10 mouse cellular contexts compared by ENCODE assay signal in the genomic region with DNA sequence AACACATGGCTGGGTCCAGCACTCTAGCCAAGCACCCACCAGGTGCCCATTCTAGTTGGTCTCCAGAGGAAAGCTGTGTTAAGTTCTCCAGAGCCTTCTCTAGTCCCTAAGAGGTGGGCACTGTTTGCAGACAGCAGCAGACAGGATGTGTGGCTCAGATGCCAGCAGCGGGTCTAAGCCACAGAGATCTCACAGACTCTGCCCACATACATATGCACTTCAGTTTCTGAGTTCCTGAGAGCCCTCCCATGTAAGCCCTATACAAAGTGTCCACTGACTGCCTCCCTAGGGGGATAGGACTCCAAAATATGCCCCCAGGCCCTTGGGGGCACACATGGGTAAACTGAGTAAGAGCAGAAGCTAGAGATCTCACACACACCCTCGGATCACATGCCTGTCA. TPM values are rescaled to one million over a fixed set of nuclear protein-coding genes. Genes with fewer than 3 reads are reported as not detected.
A peak's percentile ranks its signal among the peaks of the same experiment; 100 is the strongest.
DNase-seq lines count a peak whose midpoint lies in the region; ATAC-seq lines count a peak whose summit lies in the region.
"Had no signal": no experiment of that assay in that cellular context is flagged by ENCODE, and none has a peak within 500 bp of the region (broad histone marks: within the 10 kb centered on the region; RNA-seq: fewer than 3 reads in every experiment).

No protein-coding gene starts in this region.

- H3K4me3 ChIP-seq in heart, embryonic 13.5 days, result no peak overlapping the region
- no peak overlapping the region for H3K4me3 ChIP-seq in embryonic facial prominence, embryonic 15.5 days (replicated peaks)
- H3K4me3 ChIP-seq in midbrain, embryonic 16.5 days (ENCODE audit: low read depth, low read length), result no peak overlapping the region
- H3K4me3 ChIP-seq: neural tube, embryonic 12.5 days had no signal

- intact Hi-C loops in heart, postnatal 36 days (cut with DNase I), result no loop called here

- peak overlapping the region; percentile 32; the same call in 1 of the 2 replicates for H3K27ac ChIP-seq in heart, embryonic 13.5 days (replicated peaks)
- H3K27ac ChIP-seq in embryonic facial prominence, embryonic 15.5 days (replicated peaks), result peak overlapping the region; percentile 53; the same call in 1 of the 2 replicates
- H3K27ac ChIP-seq in midbrain, embryonic 16.5 days (ENCODE audit: low read length), result no peak overlapping the region
- H3K27ac ChIP-seq: neural tube, embryonic 12.5 days had no signal

- DNase-seq in heart, postnatal 36 days, result no peak
- peak; percentile 71 for DNase-seq in CD4-positive, CD25-positive, alpha-beta regulatory T cell, adult 2 months (ENCODE audit: low read depth, low spot score)
- DNase-seq in cerebellum, adult 11 months, result no peak
- DNase-seq in urinary bladder, adult 18-20 months (ENCODE audit: low spot score in 2 of 2), result no peak

- ATAC-seq in heart, embryonic 13.5 days (ENCODE audit: extremely low read depth, insufficient number of reproducible peaks, low FRiP score, low TSS enrichment), result no peak
- no peak for ATAC-seq in embryonic facial prominence, embryonic 15.5 days (ENCODE audit: insufficient number of reproducible peaks, low FRiP score, low TSS enrichment, low read depth)
- peak; percentile 53 for ATAC-seq in megakaryocyte progenitor cell, adult 5-6 weeks (replicated peaks; ENCODE audit: poor library complexity)
- no peak for ATAC-seq in midbrain, embryonic 16.5 days

- H3K9ac ChIP-seq in heart, embryonic 13.5 days, result peak overlapping the region; percentile 54; the same call in 1 of the 2 replicates
- no peak overlapping the region for H3K9ac ChIP-seq in embryonic facial prominence, embryonic 15.5 days
- H3K9ac ChIP-seq in midbrain, embryonic 16.5 days (ENCODE audit: low read depth, low read length), result no peak overlapping the region
- H3K9ac ChIP-seq: neural tube, embryonic 12.5 days had no signal

- H3K27me3 ChIP-seq in heart, embryonic 13.5 days (replicated peaks), result no peaks in the 10 kb centered on the region
- no peaks in the 10 kb centered on the region for H3K27me3 ChIP-seq in embryonic facial prominence, embryonic 15.5 days
- no peaks in the 10 kb centered on the region for H3K27me3 ChIP-seq in midbrain, embryonic 16.5 days (ENCODE audit: control insufficient read depth, insufficient read depth, low read depth, low read length)
- H3K27me3 ChIP-seq: neural tube, embryonic 12.5 days had no signal

- 81% methylated on average over 2 of the region's 2 CpGs for WGBS in heart, embryonic 13.5 days
- WGBS in embryonic facial prominence, embryonic 15.5 days, result 80% methylated on average over 2 of the region's 2 CpGs
- WGBS in midbrain, embryonic 16.5 days, result 84% methylated on average over 2 of the region's 2 CpGs

- peaks cover 37% of the 10 kb centered on the region for H3K36me3 ChIP-seq in heart, embryonic 13.5 days
- H3K36me3 ChIP-seq in embryonic facial prominence, embryonic 15.5 days, result peaks cover 41% of the 10 kb centered on the region
- no peaks in the 10 kb centered on the region; the same call in 1 of the 2 replicates for H3K36me3 ChIP-seq in midbrain, embryonic 16.5 days (ENCODE audit: control insufficient read depth, insufficient read depth, low read length)

- H3K4me1 ChIP-seq in heart, embryonic 13.5 days, result peaks cover 71% of the 10 kb centered on the region
- peaks cover 65% of the 10 kb centered on the region for H3K4me1 ChIP-seq in embryonic facial prominence, embryonic 15.5 days
- H3K4me1 ChIP-seq in midbrain, embryonic 16.5 days (ENCODE audit: control insufficient read depth, insufficient read depth, low read length), result peaks cover 47% of the 10 kb centered on the region

- H3K9me3 ChIP-seq in heart, embryonic 13.5 days, result no peaks in the 10 kb centered on the region
- H3K9me3 ChIP-seq in embryonic facial prominence, embryonic 15.5 days (replicated peaks), result no peaks in the 10 kb centered on the region
- H3K9me3 ChIP-seq in midbrain, embryonic 16.5 days (replicated peaks; ENCODE audit: control insufficient read depth, low read length, poor library complexity, severe bottlenecking), result no peaks in the 10 kb centered on the region
- H3K9me3 ChIP-seq: G1E; neural tube, embryonic 12.5 days had no signal

- no peak overlapping the region; the same call in 1 of the 2 replicates for H3K4me2 ChIP-seq in heart, embryonic 13.5 days
- no peak overlapping the region for H3K4me2 ChIP-seq in embryonic facial prominence, embryonic 15.5 days (replicated peaks)
- no peak overlapping the region for H3K4me2 ChIP-seq in midbrain, embryonic 16.5 days (ENCODE audit: low read length)
- H3K4me2 ChIP-seq: neural tube, embryonic 12.5 days had no signal

RNA-seq across cellular contexts. Expression of a gene that starts 23.3 kb away (rescaled TPM):
- 15.9 and 18.6 TPM in 2 replicates for polyA plus RNA-seq in heart, embryonic 13.5 days (2015; fragmentation: Nextera tagmentation; extraction: Ambion mirVana)
- total RNA-seq in heart, postnatal 36 days (2021), result 10 to 100 TPM; 55.4 to 62.3 TPM
- polyA plus RNA-seq in embryonic facial prominence, embryonic 15.5 days (2015; fragmentation: Nextera tagmentation; extraction: Ambion mirVana), result 39.1 and 43.4 TPM in 2 replicates
- 27.3 and 30.2 TPM in 2 replicates for total RNA-seq in megakaryocyte progenitor cell, adult 5-6 weeks (2015)
- 10.9 and 14.5 TPM in 2 replicates for total RNA-seq in megakaryocyte progenitor cell, adult 5-6 weeks (2017)
- polyA plus RNA-seq in midbrain, embryonic 16.5 days (2015; fragmentation: Nextera tagmentation; extraction: Ambion mirVana), result 23.3 and 27.7 TPM in 2 replicates
